In the genomic region with DNA sequence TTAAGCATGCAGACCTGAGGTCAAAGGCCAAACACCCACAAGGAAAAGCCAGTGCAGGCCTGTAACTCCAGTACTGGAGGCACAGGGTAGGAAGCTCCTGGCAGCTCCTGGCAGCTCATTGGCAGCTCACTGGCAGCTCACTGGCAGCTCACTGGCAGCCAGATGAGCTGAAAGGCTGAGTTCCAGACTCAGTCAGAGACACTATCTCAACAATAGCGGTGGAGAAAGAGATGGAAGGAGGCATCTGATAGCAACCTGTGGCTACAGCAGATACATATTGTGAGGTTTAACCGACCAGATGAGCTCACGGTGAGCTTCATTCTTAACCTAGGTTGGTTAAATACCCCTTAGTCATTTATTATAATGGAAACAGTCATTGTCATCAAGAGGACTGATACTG, we compare ENCODE assay signal across 17 mouse cellular contexts.
DNase-seq lines count a peak whose midpoint lies in the region; ATAC-seq and TF ChIP-seq lines count a peak whose summit lies in the region.
"Had no signal": no experiment of that assay in that cellular context is flagged by ENCODE, and none has a peak within 500 bp of the region (broad histone marks: within the 10 kb centered on the region; RNA-seq: fewer than 3 reads in every experiment).

No protein-coding gene starts in this region.

- H3K27me3 ChIP-seq in heart, embryonic 13.5 days (replicated peaks) = no peaks in the 10 kb centered on the region
- no peaks in the 10 kb centered on the region for H3K27me3 ChIP-seq in liver, embryonic 14.5 days (ENCODE audit: control insufficient read depth, insufficient read depth, low read length)
- H3K27me3 ChIP-seq: forebrain, embryonic 12.5 days; limb, embryonic 15.5 days; midbrain, embryonic 15.5 days; Patski had no signal

- no peak for ATAC-seq in heart, embryonic 13.5 days (ENCODE audit: extremely low read depth, insufficient number of reproducible peaks, low FRiP score, low TSS enrichment)
- peak; percentile 52; the same call in 1 of the 2 replicates for ATAC-seq in liver, embryonic 14.5 days (ENCODE audit: insufficient read depth)
- ATAC-seq: activated CD4-positive, CD25-positive, alpha-beta regulatory T cell, adult 4 months; midbrain, embryonic 15.5 days; Patski had no signal

- peak; percentile 22 to 32 for DNase-seq in cerebellum, postnatal 25 days
- no peak for DNase-seq in cerebellum, adult 9-10 months
- no peak for DNase-seq in heart, adult 11 months
- peak; percentile 21 for DNase-seq in adipocyte (ENCODE audit: low spot score)
- DNase-seq in liver, embryonic 14.5 days (ENCODE audit: low read depth in 3 of 3, low spot score in 3 of 3) = no peak
- DNase-seq in urinary bladder, postnatal 14 days (ENCODE audit: low spot score) = no peak
- DNase-seq: adrenal gland, postnatal 25 days; embryo, embryonic 11 days; kidney, adult 8-10 months; right cerebral cortex, postnatal 4 days; thymus, postnatal 4 days had no signal

- WGBS in heart, embryonic 13.5 days = 47% methylated on average over 3 of the region's 3 CpGs
- WGBS in liver, embryonic 14.5 days (ENCODE audit: insufficient replicate concordance) = 16% methylated on average over 3 of the region's 3 CpGs

- TF ChIP-seq EP300 in liver, embryonic 14.5 days (IDR thresholded peaks at IDR 0.05; ENCODE audit: low read depth) = peak; percentile 45

- H3K36me3 ChIP-seq in heart, embryonic 13.5 days = no peaks in the 10 kb centered on the region
- H3K36me3 ChIP-seq in liver, embryonic 14.5 days (replicated peaks; ENCODE audit: control insufficient read depth, insufficient read depth, low read depth) = no peaks in the 10 kb centered on the region
- H3K36me3 ChIP-seq: forebrain, embryonic 12.5 days; limb, embryonic 15.5 days; midbrain, embryonic 15.5 days had no signal

- peaks cover 29% of the 10 kb centered on the region for H3K4me1 ChIP-seq in heart, embryonic 13.5 days
- no peaks in the 10 kb centered on the region; a peak in 1 of 4 replicates for H3K4me1 ChIP-seq in liver, embryonic 14.5 days (replicated peaks; ENCODE audit: control insufficient read depth in 2 of 2, insufficient read depth in 2 of 2, low read length in 1 of 2)
- H3K4me1 ChIP-seq: forebrain, embryonic 12.5 days; midbrain, embryonic 15.5 days had no signal

- no peak for TF ChIP-seq CTCF in liver, embryonic 14.5 days (IDR thresholded peaks at IDR 0.05; ENCODE audit: low read depth)

- peak overlapping the region; percentile 58 for H3K27ac ChIP-seq in heart, embryonic 13.5 days (replicated peaks)
- no peak overlapping the region for H3K27ac ChIP-seq in liver, embryonic 14.5 days
- H3K27ac ChIP-seq: forebrain, embryonic 12.5 days; limb, embryonic 15.5 days; midbrain, embryonic 15.5 days had no signal

- no peaks in the 10 kb centered on the region for H3K9me3 ChIP-seq in heart, embryonic 13.5 days
- H3K9me3 ChIP-seq in liver, embryonic 14.5 days (ENCODE audit: control insufficient read depth, low read length) = no peaks in the 10 kb centered on the region
- H3K9me3 ChIP-seq: forebrain, embryonic 12.5 days; limb, embryonic 15.5 days; midbrain, embryonic 15.5 days had no signal

- no peak overlapping the region for H3K4me3 ChIP-seq in heart, embryonic 13.5 days
- no peak overlapping the region for H3K4me3 ChIP-seq in liver, embryonic 14.5 days (ENCODE audit: insufficient read depth in 1 of 2, low read depth in 2 of 2, low read length in 2 of 2)
- H3K4me3 ChIP-seq: forebrain, embryonic 12.5 days; limb, embryonic 15.5 days; midbrain, embryonic 15.5 days had no signal

- no peak overlapping the region for H3K4me2 ChIP-seq in heart, embryonic 13.5 days
- H3K4me2 ChIP-seq in liver, embryonic 14.5 days (ENCODE audit: low read depth) = no peak overlapping the region
- H3K4me2 ChIP-seq: forebrain, embryonic 12.5 days; limb, embryonic 15.5 days; midbrain, embryonic 15.5 days had no signal

- no peak overlapping the region for H3K9ac ChIP-seq in heart, embryonic 13.5 days
- H3K9ac ChIP-seq in liver, embryonic 14.5 days (replicated peaks) = no peak overlapping the region
- H3K9ac ChIP-seq: forebrain, embryonic 12.5 days; limb, embryonic 15.5 days; midbrain, embryonic 15.5 days had no signal

Comparison
In these comparisons a context has a peak if more than half of its experiments do, and no peak if none do; other contexts are left out.
1. DNase-seq: peak in cerebellum, postnatal 25 days (2 of 2) and adipocyte (single experiment); none in cerebellum, adult 9-10 months (single experiment), heart, adult 11 months (single experiment), liver, embryonic 14.5 days (0 of 3) and urinary bladder, postnatal 14 days (single experiment).